Mouse (Mus musculus) cerebellum, adult 8-10 months (tissue): ENCODE results near the gene Dbil5.
A peak's percentile ranks its signal among the peaks of the same experiment; 100 is the strongest.

Experiments
- DNase-seq: peaks from one replicate; pipeline ENCODE4 v3.0.0; 2022

The Dbil5 gene

DNA sequence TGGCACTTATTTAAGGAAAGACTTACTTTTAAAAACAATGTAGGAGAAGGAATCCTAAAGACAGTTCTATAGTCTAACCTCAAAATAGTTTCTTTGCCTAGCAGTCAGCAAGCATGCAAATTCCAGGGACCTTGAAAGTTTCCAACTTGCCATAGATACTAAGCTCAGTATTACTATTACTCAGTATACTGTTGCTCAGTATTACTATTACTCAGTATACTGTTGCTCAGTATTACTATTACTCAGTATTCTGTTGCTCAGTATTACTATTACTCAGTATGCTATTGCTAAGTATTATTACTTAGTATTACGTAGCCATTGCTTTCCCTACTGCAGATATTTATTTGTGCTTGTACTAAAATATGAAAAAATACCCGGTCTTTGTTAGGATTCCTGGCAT, 22.3 kb downstream of the Dbil5 start:
- no peak for DNase-seq

DNA sequence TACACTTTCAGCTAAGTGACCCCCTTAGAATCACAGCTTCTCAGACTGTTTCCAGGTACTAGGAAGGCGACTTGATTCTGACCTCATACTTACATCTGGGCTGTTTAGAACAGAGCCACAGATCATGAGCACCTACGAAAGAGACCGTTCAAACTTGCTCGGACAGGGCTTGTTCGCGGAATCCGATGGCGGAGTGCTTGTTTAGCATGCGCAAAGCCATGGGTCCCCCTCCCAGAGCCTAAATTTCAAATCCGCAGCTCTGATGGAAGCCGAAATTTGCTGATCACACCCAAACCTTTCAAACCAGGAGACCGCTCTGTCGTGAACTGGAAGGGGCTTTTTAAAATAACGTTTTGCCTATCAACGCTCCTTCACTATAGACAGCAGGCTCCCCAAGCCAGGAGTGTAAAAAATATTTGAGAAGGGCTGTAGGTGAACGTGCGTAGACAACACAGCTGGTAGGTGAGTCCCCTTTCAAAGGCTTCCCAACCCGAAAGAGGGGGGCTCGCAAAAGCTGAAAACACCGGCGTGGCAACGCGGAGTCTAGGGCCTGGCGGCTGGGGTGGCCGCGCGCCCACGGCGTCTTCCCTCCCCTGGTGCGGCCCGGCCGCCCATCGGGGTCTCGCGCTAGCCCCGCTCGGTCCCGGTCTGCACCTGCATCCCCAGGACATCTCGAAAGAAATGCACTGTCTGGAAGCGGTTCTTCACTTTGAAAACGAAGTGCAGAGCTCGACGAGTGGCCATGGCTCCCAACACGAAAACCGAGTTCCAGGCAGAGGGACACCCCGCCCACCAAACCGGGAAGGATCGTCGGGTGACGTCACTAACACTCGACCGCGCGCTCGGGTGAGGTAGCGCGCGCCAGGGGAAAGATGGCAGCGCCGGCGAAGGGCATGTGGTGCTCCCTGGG, 25.7 kb downstream of the Dbil5 start, which contains the start of the genes Mrm3 and Glod4:
Mrm3 (plus strand) TSS at position 815 of the 910 bp plus-strand sequence.
Glod4 (minus strand) TSS at position 825 of the 910 bp plus-strand sequence.
- peak; percentile 91 for DNase-seq

- no peak for DNase-seq
Observed at GRCm38 (mm10) chr11:76243811-76244546, 26.6 kb downstream of the Dbil5 start.

DNA sequence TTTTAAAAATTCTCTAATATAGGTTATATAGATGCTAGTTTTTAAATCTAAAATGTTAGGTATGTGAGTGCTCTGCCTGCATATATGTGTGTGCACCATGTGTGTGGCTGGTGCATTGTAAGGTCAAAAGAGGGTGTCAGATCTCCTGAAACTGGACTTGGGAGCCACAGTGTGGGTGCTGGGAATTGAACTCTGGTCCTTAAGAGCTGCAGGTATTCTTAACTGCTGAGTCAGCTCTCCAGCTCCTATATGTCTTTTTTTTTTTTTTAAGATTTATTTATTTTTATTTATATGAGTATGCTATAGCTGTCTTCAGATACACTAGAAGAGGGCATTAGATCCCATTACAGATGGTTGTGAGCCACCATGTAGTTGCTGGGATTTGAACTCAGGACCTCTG, 29.0 kb downstream of the Dbil5 start:
- no peak for DNase-seq

GRCm38 (mm10) chr11:76247239-76247638, 29.8 kb downstream of the Dbil5 start:
- DNase-seq, result no peak

GRCm38 (mm10) chr11:76252036-76252435, 34.6 kb downstream of the Dbil5 start:
- peak; percentile 64 for DNase-seq

GRCm38 (mm10) chr11:76253145-76253917, 35.9 kb downstream of the Dbil5 start:
- DNase-seq, result peak; percentile 88

DNA sequence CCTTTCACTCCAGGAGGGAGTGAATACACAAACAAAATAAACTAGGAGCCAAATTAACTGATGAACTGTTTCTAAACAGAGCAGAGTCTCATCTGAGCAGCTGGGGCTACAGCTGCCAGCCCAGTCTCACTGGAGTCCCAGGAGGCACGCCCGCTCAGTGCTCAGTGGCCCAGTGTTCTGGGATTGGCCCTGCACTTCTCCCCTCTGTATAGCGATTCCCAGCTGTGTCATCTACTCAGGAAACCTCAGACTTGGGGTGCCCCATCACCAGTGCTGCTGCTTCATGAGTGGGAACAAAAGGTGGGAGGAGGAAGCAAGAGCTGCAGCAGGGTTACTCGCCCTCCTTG, 36.5 kb downstream of the Dbil5 start:
- DNase-seq, result no peak

DNA sequence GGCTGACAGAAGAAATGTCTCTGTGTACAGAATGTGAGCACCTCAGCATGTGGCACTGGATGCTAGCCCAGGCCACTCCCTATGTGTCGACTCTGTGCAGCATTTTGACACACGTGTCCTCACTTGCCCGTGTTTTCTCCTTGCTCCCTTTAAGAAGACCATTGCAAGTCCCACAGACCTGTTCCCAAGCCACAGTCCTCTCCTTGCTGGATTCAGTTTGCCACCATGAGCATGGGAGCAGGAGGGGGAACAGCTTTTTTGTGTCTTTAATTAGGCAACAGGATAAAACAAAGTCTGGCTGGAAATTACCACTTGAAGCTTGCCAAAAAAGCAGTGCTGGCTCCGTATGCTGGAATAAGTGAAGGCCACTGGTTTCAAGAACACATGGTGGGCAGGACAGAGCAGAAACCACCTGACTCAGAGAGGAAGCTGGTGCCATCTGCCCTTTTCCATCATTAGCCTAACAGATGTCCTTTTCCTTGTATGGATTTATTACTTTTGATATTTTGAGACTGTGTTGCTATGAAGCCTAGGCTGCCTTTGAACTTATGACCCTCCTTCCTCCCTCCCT, 38.1 kb downstream of the Dbil5 start:
- DNase-seq, result peak; percentile 80

DNA sequence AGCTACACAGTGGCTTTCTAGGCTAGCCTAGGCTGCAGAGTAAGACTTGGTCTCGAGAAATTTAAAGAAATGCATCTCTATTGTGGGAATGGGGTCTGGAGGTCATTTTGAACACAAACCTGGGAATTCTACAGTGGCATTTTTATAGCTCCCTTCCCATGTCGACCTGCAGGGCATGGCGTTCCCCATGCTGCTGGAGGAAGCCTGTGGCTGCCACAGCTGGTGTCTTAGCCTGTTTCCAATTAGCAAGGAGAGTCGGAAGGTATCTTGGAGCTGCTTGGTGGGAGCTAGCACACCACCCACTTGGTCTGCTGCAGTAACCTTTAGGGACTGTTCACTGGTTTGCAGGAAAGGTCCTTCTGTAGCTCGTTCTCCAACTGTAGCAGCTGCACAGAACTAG, 38.7 kb downstream of the Dbil5 start:
- no peak for DNase-seq

DNA sequence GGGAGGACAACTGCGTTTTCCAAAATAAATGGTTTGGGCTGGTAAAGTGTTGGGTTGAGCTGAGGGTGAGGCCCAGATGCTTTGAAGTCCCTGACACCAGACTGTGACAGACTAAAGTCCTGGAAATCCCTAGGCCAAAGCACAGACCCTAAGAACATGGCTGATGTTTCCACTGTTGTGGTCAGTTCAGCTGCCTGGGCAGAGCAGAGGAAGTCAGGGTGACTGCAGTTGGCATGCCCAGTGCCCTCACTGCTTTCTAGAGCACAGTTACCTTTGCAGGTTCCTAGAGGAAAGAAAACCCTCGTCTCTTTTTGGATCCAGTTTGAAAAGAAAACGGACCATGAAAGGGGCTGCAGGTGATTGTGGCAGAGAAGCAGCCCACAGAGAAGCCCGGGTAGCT, 40.0 kb downstream of the Dbil5 start:
- no peak for DNase-seq

DNA sequence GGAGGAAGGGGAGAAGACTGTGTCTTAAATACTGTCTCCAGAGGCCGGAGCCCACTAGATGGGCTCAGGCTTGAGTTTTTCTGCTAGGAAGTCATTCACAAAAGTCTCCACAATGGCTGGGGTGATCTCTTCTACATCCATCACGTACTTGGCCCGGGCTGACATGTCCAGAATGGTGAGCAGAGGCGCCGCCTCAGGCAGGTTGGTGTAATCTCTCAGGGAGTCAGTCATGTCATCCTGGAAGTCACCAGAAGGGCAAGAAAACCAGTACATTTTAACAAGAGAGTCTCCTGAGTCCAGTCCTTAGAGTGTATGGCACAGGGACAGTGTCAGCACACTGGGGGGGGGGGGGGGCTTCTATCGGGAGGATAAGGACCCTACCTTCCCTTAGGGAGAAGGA, 41.1 kb downstream of the Dbil5 start:
- no peak for DNase-seq

DNA sequence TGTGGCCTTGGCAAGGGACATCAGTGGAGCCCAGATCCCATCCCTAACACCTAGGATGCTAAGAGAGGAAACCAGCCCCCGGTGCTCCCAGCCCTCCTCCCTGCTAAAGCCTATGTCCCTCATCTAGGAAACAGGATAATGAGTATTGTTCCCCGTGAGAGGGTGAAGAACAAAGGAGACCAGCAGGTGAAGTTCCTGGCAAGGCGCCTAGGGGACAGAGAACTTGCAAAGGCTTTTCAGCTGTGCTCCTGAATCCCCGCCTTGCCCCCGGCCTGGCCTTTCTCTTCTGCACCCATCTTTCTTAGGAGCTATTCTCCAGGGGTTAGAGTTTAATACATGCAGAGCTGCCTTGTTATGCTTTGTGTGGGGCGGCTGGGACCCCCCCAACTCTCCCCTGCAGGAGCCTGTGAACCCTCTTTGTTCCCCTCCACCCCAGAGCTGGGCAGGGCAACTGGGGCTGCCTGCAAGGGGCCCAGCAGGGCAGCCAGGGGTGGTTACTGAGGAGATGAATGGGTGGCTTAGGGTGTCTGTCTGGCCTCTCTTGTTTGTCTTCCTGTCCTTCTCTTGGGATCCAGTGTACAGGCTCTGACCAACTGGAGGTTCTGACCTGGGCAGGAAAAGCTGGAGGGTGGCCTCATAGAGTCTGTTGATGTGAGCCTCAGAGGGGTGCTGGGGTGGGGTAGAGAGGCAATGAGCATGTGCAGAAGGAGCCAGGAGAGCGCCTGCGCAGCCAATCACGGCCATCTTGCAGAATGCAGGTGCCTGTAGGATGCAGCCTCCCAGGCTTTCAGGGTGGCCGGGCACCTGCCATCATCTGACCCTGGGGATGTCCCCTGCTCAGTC, 43.0 kb downstream of the Dbil5 start:
- no peak for DNase-seq

GRCm38 (mm10) chr11:76261224-76261623, 43.8 kb downstream of the Dbil5 start:
- no peak for DNase-seq

- DNase-seq, result no peak
Observed at GRCm38 (mm10) chr11:76262611-76263351, 45.4 kb downstream of the Dbil5 start.

GRCm38 (mm10) chr11:76267550-76267949, 50.1 kb downstream of the Dbil5 start:
- no peak for DNase-seq

GRCm38 (mm10) chr11:76268001-76268459, 50.6 kb downstream of the Dbil5 start:
- no peak for DNase-seq
